Mouse (Mus musculus) adrenal gland (tissue): ENCODE results near the gene Myl3.

ENCODE experiments used
- intact Hi-C: fragments of 180-260 bp; cut with DNase I; formaldehyde crosslinking; loops from one replicate; pipeline ENCODE4 v1.15.1; 2025
- long read RNA-seq, 2 experiments: library from polyadenylated mRNA; unstranded; transcript quantifications; one replicate each; pipeline ENCODE4 v2.0.0; 2020; ENCODE audit warnings: borderline replicate concordance in 1 of 2; ENCODE audit not compliant: insufficient replicate concordance in 1 of 2

The Myl3 gene
- long read RNA-seq, experiment 1 = 0 reads
- long read RNA-seq, experiment 2 = 0 reads

- intact Hi-C loops = no loop called here
These were observed at the start of gene Myl3 for GRCm38 (mm10) chr9:110741711-110742294. TSS of gene Myl3 (plus strand) at chr9:110741861.

- intact Hi-C loops = no loop called here
These were observed 46.4 kb upstream of the Myl3 start for GRCm38 (mm10) chr9:110695165-110695755.

GRCm38 (mm10) chr9:110696427-110696826 is 45.2 kb upstream of the Myl3 start:
- intact Hi-C loops = no loop called here

- intact Hi-C loops = no loop called here
These were observed 44.2 kb upstream of the Myl3 start for GRCm38 (mm10) chr9:110697465-110697864.

GRCm38 (mm10) chr9:110699574-110699973 is 42.1 kb upstream of the Myl3 start:
- intact Hi-C loops = no loop called here

- intact Hi-C loops = loop anchor here (10.0 kb wide), 2 partner anchors 257 to 287 kb away; partner anchors contain the start of gene Ngp
These were observed 40.3 kb upstream of the Myl3 start for GRCm38 (mm10) chr9:110701114-110702032.

GRCm38 (mm10) chr9:110702848-110703247 is 38.8 kb upstream of the Myl3 start:
- intact Hi-C loops = loop anchor here (10.0 kb wide), 2 partner anchors 258 to 288 kb away; partner anchors contain the start of gene Ngp

GRCm38 (mm10) chr9:110703951-110704350 is 37.7 kb upstream of the Myl3 start:
- intact Hi-C loops = loop anchor here (10.0 kb wide), 2 partner anchors 259 to 289 kb away; partner anchors contain the start of gene Ngp

- intact Hi-C loops = loop anchor here (10.0 kb wide), 2 partner anchors 262 to 292 kb away; partner anchors contain the start of gene Ngp
These were observed 34.9 kb upstream of the Myl3 start for GRCm38 (mm10) chr9:110706784-110707183.

GRCm38 (mm10) chr9:110709640-110710258 is 31.9 kb upstream of the Myl3 start:
- intact Hi-C loops = loop anchor here (1.0 to 10.0 kb wide), 3 partner anchors 74 to 295 kb away; partner anchors contain the start of gene Ngp

GRCm38 (mm10) chr9:110711532-110711931 is 30.1 kb upstream of the Myl3 start:
- intact Hi-C loops = no loop called here

- intact Hi-C loops = no loop called here
These were observed 29.7 kb upstream of the Myl3 start for GRCm38 (mm10) chr9:110711996-110712395.

GRCm38 (mm10) chr9:110712545-110712944 is 29.1 kb upstream of the Myl3 start:
- intact Hi-C loops = no loop called here

- intact Hi-C loops = no loop called here
These were observed 28.3 kb upstream of the Myl3 start for GRCm38 (mm10) chr9:110713389-110713788.

GRCm38 (mm10) chr9:110715426-110715825 is 26.2 kb upstream of the Myl3 start:
- intact Hi-C loops = loop anchor here (5.0 kb wide), 2 partner anchors 42 to 157 kb away; no protein-coding TSS in a partner anchor

GRCm38 (mm10) chr9:110716775-110717174 is 24.9 kb upstream of the Myl3 start:
- intact Hi-C loops = loop anchor here (1.0 to 5.0 kb wide), 3 partner anchors 41 to 156 kb away; no protein-coding TSS in a partner anchor

- intact Hi-C loops = loop anchor here (5.0 kb wide), 2 partner anchors 39 to 154 kb away; no protein-coding TSS in a partner anchor
These were observed 23.6 kb upstream of the Myl3 start for GRCm38 (mm10) chr9:110718071-110718470.

- intact Hi-C loops = loop anchor here (5.0 kb wide), 2 partner anchors 38 to 153 kb away; no protein-coding TSS in a partner anchor
These were observed 22.9 kb upstream of the Myl3 start for GRCm38 (mm10) chr9:110718810-110719209.

- intact Hi-C loops = loop anchor here (5.0 kb wide), 2 partner anchors 37 to 152 kb away; no protein-coding TSS in a partner anchor
These were observed 21.7 kb upstream of the Myl3 start for GRCm38 (mm10) chr9:110719977-110720376.

GRCm38 (mm10) chr9:110722060-110722459 is 19.6 kb upstream of the Myl3 start:
- intact Hi-C loops = no loop called here

- intact Hi-C loops = loop anchor here (5.0 kb wide), 1 partner anchor 52 kb away; no protein-coding TSS in a partner anchor
These were observed 15.9 kb upstream of the Myl3 start for GRCm38 (mm10) chr9:110725721-110726135.
